8 mouse cellular contexts compared by ENCODE assay signal in genomic region chr5:148960211-148960610, GRCm38 (mm10). TPM values are rescaled to one million over a fixed set of nuclear protein-coding genes. Genes with fewer than 3 reads are reported as not detected.
DNase-seq lines count a peak whose midpoint lies in the region; ATAC-seq and TF ChIP-seq lines count a peak whose summit lies in the region.

No protein-coding gene starts in this region.

- H3K4me3 ChIP-seq in lung, embryonic 14.5 days (ENCODE audit: low read depth, low read length), result no peak overlapping the region
- no peak overlapping the region for H3K4me3 ChIP-seq in kidney, embryonic 14.5 days (ENCODE audit: low read length)
- no peak overlapping the region for H3K4me3 ChIP-seq in neural tube, embryonic 15.5 days (replicated peaks)

- peak overlapping the region; percentile 96 for H3K4me2 ChIP-seq in lung, embryonic 14.5 days
- H3K4me2 ChIP-seq in kidney, embryonic 14.5 days (replicated peaks; ENCODE audit: low read depth, low read length), result 0 out of 2 replicates have a peak overlapping the region, but pooled peaks have one; percentile 88
- H3K4me2 ChIP-seq in neural tube, embryonic 15.5 days, result peak overlapping the region; percentile 89

- no peak overlapping the region for H3K9ac ChIP-seq in lung, embryonic 14.5 days
- H3K9ac ChIP-seq in kidney, embryonic 14.5 days (ENCODE audit: low read depth, low read length), result peak overlapping the region; percentile 42; the same call in 1 of the 2 replicates
- H3K9ac ChIP-seq in neural tube, embryonic 15.5 days (replicated peaks), result no peak overlapping the region

- no peaks in the 10 kb centered on the region for H3K27me3 ChIP-seq in lung, embryonic 14.5 days (ENCODE audit: insufficient read depth, low read length)
- H3K27me3 ChIP-seq in kidney, embryonic 14.5 days (ENCODE audit: control insufficient read depth, insufficient read depth, low read length), result no peaks in the 10 kb centered on the region
- no peaks in the 10 kb centered on the region for H3K27me3 ChIP-seq in neural tube, embryonic 15.5 days (replicated peaks)

- no peak overlapping the region for H3K27ac ChIP-seq in lung, embryonic 14.5 days (ENCODE audit: low read depth)
- H3K27ac ChIP-seq in kidney, embryonic 14.5 days (ENCODE audit: low read depth, low read length), result peak overlapping the region; percentile 34; the same call in 1 of the 2 replicates
- no peak overlapping the region for H3K27ac ChIP-seq in neural tube, embryonic 15.5 days (replicated peaks)

- peaks cover 2% of the 10 kb centered on the region; the same call in 1 of the 2 replicates for H3K4me1 ChIP-seq in lung, embryonic 14.5 days (ENCODE audit: insufficient read depth)
- H3K4me1 ChIP-seq in kidney, embryonic 14.5 days (ENCODE audit: control insufficient read depth, insufficient read depth, low read length), result peaks cover 9% of the 10 kb centered on the region
- peaks cover 24% of the 10 kb centered on the region for H3K4me1 ChIP-seq in neural tube, embryonic 15.5 days

- no peaks in the 10 kb centered on the region for H3K36me3 ChIP-seq in lung, embryonic 14.5 days (ENCODE audit: insufficient read depth)
- no peaks in the 10 kb centered on the region for H3K36me3 ChIP-seq in kidney, embryonic 14.5 days (ENCODE audit: control insufficient read depth, insufficient read depth, low read length)
- no peaks in the 10 kb centered on the region for H3K36me3 ChIP-seq in neural tube, embryonic 15.5 days

- no peaks in the 10 kb centered on the region for H3K9me3 ChIP-seq in lung, embryonic 14.5 days (ENCODE audit: low read depth, low read length)
- H3K9me3 ChIP-seq in kidney, embryonic 14.5 days (ENCODE audit: control insufficient read depth, low read length), result no peaks in the 10 kb centered on the region
- H3K9me3 ChIP-seq in neural tube, embryonic 15.5 days (replicated peaks), result no peaks in the 10 kb centered on the region

- peak; percentile 29 for DNase-seq in CD4-positive, CD25-positive, alpha-beta regulatory T cell, adult 2 months (ENCODE audit: low read depth, low spot score)
- no peak for DNase-seq in lung, embryonic 14.5 days
- DNase-seq in lung, postnatal 14 days, result no peak
- DNase-seq in cerebellum, adult 11-12 months, result no peak
- no peak for DNase-seq in layer of hippocampus, adult 9-11 months

- ATAC-seq in CD4-positive, CD25-positive, alpha-beta regulatory T cell, adult 4 months, result no peak
- no peak for ATAC-seq in lung, embryonic 14.5 days (ENCODE audit: insufficient read depth)
- ATAC-seq in kidney, embryonic 14.5 days (ENCODE audit: low FRiP score, low TSS enrichment), result no peak
- ATAC-seq in neural tube, embryonic 15.5 days (ENCODE audit: low FRiP score), result no peak

- 65% methylated on average over 10 of the region's 10 CpGs for WGBS in lung, embryonic 14.5 days
- 58% methylated on average over 10 of the region's 10 CpGs for WGBS in kidney, embryonic 14.5 days
- 56% methylated on average over 10 of the region's 10 CpGs for WGBS in neural tube, embryonic 15.5 days

- no peak for TF ChIP-seq CTCF in lung, embryonic 14.5 days (IDR thresholded peaks at IDR 0.05; ENCODE audit: low read depth)

RNA-seq across cellular contexts. Expression of gene Katnal1, which starts 31.1 kb away (rescaled TPM):
- 1 to 10 TPM; 1.5 to 6.1 TPM for polyA plus RNA-seq in CD4-positive, CD25-positive, alpha-beta regulatory T cell, adult 4 months (2017; shearing (Covaris generic))
- 13.8 and 14.2 TPM in 2 replicates for polyA plus RNA-seq in lung, embryonic 14.5 days (2014; fragmentation: Nextera tagmentation; extraction: Ambion mirVana)
- polyA plus RNA-seq in kidney, embryonic 14.5 days (2014; fragmentation: Nextera tagmentation; extraction: Ambion mirVana), result 7.7 and 13.3 TPM in 2 replicates
- 33.0 and 35.1 TPM in 2 replicates for polyA plus RNA-seq in neural tube, embryonic 15.5 days (2015; fragmentation: Nextera tagmentation; extraction: Ambion mirVana)

RNA-seq across cellular contexts. Expression of gene Gm42791, which starts 34.7 kb away (rescaled TPM):
- polyA plus RNA-seq in CD4-positive, CD25-positive, alpha-beta regulatory T cell, adult 4 months (2017; shearing (Covaris generic)), result 1 to 10 TPM; 1.3 to 1.4 TPM
- polyA plus RNA-seq in lung, embryonic 14.5 days (2014; fragmentation: Nextera tagmentation; extraction: Ambion mirVana), result 0.58 and 1.2 TPM in 2 replicates
- polyA plus RNA-seq in kidney, embryonic 14.5 days (2014; fragmentation: Nextera tagmentation; extraction: Ambion mirVana), result 0.47 TPM in 1 of 2 replicates, not detected in the other
- polyA plus RNA-seq in neural tube, embryonic 15.5 days (2015; fragmentation: Nextera tagmentation; extraction: Ambion mirVana), result 3.4 and 5.4 TPM in 2 replicates
